Mouse (Mus musculus) layer of hippocampus, postnatal 10 days (tissue): Measurements from ENCODE around the gene Apon. TPM values are rescaled to one million over a fixed set of nuclear protein-coding genes. Genes with fewer than 3 reads are reported as not detected.
"Not testable (repeated sequence)": the region's sequence is repeated elsewhere in the genome, so short reads cannot be mapped to it uniquely, and the experiment has no call there.

ENCODE experiments used
- DNase-seq, 2 experiments: peaks; one replicate each; pipeline ENCODE4 v3.0.0; 2021; ENCODE audit warnings: low spot score in 2 of 2
- long read RNA-seq: library from polyadenylated mRNA; stranded (forward); transcript quantifications from one replicate; pipeline ENCODE4 v2.0.0, GENCODE M21; 2023
- total RNA-seq, 2 experiments: library from RNA; stranded (reverse); gene quantifications; 2 replicates each; pipeline ENCODE4 v1.2.3; 2021

Apon gene
- not detected for total RNA-seq
- long read RNA-seq: 0 reads

DNA sequence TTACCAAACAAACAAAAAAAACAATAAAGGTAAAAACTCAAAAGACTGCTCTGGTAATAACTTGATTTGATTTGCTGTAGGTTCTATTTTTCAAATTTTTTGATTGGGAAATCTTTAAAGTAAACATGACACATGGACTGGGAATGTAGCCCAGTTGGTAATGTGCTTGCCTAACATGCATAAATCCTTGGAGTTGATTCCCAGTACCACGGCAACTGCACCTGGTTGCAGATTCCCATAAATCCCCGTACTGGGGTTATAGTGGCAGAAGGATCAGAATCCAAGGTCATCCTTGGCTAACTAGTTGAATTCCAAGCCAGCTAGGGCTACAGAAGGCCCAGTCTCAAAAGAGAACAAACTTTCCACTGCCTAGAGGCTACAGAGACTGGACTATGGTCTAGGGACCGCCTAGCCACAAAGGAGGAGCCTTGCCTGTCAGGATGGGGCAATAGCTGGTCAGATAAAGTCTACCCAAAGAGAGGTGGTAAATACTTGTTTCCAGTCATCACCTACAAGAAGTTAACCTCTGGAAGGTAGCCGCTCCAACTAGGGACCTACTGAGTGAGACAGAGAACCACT is at the start of gene Apon:
Gene Apon, plus strand, starts transcription at position 420 of the 579 bp plus-strand sequence.
- DNase-seq: no peak

DNA sequence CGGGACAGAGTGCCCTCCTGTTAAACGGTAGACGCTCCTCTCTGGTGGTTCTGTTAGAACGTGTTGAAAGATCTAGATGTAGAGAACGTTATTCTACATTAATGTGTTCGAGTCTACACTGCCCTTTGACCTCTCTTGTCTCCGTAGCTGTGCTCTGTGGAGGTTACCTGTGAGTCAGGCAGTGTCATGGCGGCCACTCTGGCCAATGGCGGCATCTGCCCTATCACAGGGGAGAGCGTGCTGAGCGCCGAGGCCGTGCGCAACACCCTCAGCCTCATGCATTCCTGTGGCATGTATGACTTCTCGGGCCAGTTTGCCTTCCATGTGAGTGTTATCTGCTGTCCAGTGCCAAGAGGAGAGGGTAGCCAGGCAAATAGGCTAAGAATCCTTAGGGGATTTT is 49.0 kb upstream of the Apon start:
- no peak for DNase-seq

DNA sequence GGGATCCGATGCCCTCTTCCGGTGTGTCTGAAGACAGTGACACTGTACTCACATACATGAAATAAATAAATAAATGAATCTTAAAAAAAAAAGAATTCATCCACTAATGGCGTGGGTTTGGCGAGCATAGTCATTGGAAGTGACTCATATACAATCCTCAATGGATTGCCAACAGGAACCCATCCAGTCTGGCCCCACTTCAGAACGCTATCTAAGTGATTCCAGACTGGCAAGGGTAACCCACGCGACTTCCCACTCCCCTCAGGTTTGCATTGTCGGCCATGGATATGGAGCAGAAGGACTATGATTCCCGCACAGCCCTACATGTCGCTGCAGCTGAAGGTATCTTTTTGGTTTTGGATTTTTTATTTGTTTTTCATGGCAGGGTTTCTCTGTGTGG is 45.6 kb upstream of the Apon start:
- DNase-seq: no peak

DNA sequence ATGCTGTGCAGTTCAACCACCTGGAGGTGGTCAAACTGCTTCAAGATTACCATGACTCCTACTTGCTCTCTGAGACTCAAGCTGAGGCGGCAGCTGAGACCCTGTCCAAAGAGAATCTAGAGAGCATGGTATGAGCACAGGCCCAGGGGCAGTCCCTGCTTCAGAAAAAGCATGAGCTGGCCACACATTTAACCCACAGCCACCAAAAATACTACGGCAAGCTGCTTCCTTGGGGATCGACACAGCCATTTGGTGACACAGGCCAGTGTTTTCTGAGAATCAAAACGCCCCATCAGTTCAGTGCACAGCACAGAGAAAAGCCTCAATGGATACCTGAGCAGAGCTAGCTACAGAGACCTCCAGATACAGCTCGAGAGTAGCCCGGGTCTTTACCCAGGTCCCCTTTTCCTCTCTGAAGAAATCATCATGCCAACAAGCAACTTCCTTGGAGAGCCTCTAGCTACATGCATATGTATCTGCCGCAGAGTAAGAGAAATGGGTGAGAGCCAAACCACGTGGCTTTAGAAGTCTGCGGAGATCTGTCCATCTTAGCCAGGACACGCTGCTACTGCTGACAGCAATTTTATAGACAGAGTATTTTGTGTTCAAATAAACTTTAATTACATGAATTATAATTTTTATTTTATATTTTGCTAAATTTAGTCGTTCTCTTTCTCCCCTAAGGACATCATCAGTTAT is 44.4 kb upstream of the Apon start:
- no peak for DNase-seq

DNA sequence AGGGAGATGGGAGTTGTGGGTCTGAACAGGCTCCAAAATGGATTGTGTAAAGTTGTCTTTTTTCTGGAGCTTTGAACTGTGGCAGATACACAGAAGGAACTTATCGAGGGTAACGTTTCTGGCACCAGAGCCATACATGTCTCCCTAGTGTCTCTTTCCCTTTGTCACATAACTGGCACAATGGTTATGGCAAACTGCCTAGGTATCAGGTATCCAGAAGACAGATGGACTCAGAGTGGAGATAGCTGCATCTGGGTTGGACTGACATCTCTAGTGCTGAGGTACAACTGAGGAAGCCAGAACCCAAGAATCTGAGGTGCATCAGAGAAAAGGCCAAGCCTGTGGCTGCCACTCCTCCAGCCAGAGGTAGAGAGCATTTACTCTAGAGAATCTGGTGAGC is 43.8 kb upstream of the Apon start:
- no peak for DNase-seq

DNA sequence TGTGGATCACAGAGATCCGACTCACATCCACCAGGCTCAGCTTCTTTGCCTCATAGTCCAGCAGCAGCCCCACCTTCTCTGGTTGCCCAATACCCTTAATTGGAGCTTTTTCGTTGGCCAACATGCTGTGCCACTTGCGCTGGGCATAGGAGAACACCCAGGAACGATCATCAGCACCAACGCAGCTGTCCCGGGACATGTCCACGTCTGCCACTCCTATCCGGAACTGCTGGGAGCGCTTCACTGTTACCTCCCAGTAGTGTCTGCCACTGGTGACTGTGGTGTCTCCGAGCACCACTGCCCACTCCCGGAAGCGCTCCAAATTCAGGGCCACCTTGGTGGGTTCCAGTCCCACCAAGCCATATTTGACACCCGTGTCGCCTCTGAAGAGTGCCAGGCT is 42.9 kb upstream of the Apon start:
- peak; percentile 16 to 25 for DNase-seq

DNA sequence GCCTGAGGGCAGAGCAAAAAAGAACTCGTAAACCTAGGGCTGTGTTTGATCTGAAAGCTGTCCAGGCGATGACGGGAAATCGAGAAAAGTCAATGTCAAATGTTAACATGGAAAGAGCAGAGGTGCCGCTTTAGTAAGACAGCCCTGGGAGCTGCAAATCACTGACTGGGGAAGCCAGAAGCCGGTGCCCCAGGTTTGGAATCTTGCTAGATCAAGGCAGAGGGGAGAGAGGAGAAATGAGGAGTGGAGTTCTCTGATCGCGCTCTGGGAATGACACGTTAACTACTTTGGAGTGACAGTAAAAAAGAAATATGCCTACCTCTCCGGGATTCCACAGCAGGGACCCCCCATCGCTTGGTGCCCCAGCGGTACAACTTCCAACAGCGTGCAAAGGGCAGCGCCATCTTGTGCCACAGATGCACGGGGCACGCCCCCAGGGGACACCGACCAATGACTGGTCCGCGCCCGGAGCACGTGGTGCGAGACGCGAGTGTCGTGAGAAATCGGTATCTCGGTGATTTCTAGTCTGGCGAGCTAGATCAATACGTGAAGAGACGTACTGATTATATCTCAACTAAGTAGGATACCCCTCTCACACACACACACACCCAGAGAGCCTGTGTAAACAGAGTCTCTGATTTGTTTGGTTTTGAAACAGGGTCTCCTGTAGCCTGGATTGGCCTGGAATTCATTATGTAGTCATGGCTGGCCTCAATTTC is 42.3 kb upstream of the Apon start, which contains the start of gene Spryd4:
Gene Spryd4, minus strand, starts transcription at position 418 of the 719 bp plus-strand sequence.
- peak; percentile 87 to 89 for DNase-seq

DNA sequence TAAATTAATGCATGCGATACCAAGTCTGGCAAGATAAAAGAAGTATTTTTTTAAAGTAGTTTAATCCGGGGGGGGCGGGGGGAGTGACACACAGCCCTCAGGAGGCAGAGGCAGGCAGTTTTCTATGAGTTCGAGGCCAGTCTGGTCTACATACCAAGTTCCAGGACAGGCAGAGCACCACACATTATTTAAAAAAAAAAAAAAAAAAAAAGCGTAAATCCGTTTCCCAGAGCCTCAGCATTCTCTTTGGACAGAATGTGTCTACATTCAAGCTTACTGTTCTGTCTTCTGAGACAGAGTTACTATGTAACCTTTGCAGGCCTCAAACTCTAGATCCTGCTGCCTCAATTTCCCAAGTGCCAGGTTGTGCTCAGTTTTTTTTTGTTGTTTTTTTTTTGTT is 41.7 kb upstream of the Apon start:
- no peak for DNase-seq

DNA sequence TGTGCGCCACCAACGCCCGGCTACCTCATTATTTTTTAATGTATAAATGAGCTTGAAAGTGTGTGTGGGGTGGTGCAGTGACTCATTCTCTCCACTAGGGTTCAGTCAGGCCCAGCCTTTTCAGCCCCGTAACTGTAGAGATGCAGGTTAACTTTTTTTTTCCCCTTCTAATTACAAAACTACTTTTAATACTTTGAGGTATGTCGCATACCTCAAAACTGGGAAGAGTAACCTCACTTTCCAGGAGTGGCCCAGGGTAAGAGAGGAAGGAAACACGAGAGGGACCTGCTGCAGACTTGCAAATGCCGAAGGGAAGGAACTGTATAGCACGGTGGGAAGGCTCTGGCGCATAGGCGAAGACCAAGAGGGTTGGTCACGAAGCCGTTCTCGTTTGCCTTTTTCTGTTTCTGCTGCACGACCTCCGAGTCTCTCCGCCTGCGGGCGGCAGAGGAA is 41.0 kb upstream of the Apon start:
- DNase-seq: peak; percentile 54 to 63

DNA sequence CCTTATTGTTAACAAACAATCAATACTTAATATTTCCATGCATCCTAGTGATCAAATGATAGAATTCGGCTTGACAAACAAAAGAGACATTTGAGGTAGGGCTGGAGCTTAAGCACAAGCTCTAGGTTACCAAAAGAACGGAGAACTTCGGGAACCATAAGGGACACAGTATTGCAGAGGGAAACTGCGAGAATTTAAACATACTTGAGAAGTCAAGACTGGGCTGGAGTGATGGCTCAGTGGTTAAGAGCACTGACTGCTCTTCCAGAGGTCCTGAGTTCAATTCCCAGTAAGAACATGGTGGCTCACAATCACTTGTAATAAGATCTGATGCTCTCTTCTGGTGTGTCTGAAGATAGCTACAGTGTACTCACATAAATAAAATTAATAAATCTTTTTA is 39.8 kb upstream of the Apon start:
- not testable (repeated sequence) for DNase-seq

DNA sequence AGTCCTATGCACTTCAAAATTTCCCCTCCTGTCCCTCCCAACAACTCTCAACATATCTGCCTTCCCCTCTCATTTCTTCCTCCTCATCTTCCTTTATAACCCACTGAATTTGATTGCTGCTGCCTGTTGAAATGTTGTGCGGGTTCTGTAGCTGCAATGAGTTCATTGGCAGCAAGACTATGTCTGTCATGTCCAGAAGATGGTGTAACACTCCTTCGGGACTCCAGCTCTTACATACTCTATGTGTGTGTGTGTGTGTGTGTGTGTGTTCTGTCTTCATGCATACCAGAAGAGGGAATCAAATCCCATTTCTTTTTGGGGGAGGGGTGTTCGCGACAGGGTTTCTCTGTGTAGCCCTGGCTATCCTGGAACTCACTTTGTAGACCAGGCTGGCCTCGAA is 38.9 kb upstream of the Apon start:
- DNase-seq: no peak

DNA sequence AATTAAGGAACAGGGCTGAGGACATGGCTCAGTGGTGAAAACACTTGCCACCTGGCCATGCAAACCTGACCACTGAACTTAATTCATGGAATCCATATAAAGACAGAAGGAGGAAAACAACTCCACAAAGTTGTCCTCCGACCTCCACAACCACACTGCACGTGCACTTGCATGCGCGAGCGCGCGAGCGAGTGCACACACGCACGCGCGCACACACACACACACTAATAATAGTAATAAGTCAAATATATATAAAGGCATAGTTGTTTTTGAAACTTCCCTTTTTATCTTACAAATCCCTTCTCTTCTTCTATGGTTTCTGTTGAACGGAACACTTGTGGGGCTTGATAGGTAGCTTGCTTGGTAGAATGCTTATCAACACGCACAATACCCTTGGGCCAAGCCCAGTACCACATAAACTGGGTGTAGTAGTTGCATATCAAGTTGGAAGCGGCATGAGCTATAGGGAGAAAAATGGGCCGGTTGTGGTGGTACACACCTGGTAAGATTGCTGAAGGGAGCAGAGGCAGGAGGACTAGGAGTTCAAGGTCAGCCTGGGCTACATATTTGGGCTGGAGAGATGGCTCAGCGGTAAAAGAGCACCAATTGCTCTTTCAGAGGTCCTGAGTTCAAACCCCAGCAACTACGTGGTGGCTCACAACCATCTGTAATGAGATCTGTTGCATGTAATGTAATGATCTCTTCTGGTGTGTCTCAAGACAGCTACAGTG is 35.3 kb upstream of the Apon start:
- DNase-seq: no peak

DNA sequence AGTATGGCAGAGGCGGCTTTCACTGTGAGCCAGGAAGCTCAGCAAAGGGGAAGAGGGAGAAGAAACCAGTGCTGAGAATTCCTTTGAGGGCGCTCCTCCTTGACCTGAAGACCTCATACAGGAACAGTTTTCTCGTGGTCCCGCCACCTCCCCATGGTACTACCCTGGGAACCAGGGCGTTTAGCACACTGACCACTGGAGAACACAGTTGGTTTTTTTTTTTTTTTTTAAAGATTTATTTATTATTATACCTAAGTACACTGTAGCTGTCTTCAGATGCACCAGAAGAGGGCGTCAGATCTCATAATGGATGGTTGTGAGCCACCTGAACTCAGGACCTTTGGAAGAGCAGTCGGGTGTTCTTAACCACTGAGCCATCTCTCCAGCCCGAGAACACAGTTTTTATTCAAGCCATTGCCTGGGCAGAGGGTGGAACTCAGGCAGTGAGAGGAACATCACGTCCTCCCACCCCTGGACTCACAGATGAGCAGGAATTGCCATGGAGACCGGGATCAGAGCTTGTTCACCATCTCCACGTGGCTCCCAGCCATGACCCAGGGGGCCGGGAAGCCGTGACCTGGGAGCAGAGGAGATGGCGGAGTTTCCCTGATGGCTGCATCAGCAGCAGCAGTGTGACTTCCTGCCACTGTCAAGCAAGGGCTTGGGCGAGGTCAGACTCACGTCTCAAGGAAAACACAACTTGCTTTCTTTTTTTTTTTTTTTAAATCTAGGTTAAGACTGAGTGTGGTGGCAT is 32.2 kb upstream of the Apon start:
- no peak for DNase-seq

DNA sequence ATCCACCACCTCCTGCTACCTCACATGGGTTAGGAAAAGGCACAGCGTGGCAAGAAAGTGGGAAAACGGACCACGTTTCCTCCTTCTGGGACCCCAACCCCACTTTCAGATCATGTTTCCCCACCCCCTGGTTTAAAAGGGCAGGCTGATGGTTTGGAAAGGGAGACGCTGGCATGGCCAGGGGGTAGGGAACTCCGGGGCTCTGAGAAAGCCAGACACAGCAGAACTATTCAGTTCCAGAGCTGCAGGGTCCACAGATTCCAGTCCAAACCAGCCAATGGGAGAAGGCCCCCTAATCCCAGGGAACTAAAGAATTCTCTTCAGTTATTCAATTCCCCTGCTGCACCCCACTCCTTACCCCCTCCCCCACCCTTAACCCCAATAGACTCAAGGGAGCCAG is 28.8 kb upstream of the Apon start:
- no peak for DNase-seq

DNA sequence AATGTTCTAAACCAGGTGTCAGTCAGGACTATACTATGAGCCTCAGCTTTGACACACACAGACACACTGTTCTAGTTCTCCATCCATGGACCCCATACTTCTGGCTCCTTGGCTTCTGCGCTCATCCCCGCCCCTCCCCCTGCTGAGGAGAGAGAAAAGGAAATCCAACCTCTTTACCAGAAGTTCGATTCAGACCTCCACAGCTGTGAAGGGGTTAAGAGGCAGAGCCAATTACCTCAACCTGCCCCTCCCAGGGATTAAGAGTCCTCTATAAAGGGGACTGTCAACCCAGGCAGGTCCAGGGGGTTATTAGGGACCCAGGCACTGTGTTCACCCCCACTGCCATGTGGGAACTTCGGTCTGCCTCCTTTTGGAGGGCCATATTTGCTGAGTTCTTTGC is 28.4 kb upstream of the Apon start, which contains the start of gene Mip:
Gene Mip, plus strand, starts transcription at position 301 of the 400 bp plus-strand sequence.
- no peak for DNase-seq

DNA sequence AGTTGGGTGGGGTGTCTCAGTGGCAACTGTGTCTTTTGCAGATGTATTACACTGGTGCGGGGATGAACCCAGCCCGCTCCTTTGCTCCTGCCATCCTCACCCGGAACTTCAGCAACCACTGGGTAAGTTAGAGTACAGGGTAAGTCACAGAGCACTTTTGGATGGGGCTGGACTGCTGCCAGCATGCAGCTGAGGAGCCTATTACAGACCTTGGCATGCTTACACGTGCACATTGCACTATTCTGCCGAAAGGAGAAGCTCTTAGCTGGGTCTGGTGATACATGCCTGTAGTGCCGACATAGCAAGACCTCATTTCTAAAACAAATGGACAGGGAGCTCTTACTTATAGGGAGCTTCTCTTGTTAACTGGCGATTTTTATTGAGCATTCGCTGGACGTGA is 26.3 kb upstream of the Apon start:
- DNase-seq: no peak

DNA sequence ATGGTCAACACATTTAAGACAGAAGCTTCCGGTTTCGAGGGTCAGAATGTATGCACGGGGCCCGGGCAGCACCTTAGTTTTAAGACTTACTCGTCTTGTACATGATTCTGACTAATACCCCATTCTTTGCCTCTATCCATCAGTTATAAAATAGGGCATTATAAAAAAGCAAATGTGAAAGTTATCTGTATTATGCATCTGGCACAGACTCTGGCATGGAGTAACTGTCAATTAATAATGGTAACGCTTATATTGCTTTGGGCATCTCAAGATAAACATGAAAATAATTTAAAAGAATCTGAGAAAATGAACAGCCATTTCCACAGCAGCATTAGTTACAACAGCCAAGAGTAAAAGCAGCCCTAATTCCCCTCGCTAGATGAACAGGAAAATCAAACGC is 25.9 kb upstream of the Apon start:
- no peak for DNase-seq

DNA sequence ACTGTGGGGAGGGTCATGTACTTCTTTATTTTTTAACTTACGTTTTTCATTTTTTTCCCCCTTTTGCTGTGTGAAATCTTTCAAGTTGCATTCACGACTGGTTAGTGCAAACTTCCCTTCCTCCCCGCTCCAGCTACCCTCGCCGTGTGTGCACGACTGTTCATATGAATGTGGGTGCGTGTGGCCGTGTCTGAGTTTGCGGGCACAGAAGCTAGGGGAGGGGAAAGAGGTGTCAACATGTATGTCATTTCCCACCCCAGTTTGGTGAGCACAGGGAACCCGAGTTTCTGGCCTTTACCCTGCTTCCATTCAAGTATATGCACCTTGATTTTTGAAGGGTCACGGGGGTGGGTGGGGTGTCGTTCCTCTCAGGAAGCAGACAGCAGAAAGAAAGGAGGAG is 23.3 kb upstream of the Apon start:
- no peak for DNase-seq

DNA sequence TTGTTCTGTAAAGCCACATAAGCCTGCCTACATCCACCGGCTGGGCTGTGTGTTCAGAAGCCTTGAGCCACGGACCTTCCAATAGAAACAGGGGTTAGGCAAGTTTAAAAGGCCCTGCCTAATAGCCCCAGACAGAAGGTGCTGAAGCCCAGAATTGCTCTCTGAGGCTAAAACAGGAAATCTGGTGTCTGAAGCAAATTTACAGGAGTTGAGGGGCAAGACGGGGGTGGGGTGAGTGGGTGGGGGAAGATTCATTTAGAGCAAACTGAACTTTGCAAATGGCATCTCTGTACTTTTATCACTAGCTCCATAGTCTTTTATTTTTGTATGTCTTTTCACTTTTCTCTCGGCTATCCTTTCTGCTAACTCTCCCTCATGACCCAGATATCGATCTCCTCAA is 22.8 kb upstream of the Apon start:
- no peak for DNase-seq

DNA sequence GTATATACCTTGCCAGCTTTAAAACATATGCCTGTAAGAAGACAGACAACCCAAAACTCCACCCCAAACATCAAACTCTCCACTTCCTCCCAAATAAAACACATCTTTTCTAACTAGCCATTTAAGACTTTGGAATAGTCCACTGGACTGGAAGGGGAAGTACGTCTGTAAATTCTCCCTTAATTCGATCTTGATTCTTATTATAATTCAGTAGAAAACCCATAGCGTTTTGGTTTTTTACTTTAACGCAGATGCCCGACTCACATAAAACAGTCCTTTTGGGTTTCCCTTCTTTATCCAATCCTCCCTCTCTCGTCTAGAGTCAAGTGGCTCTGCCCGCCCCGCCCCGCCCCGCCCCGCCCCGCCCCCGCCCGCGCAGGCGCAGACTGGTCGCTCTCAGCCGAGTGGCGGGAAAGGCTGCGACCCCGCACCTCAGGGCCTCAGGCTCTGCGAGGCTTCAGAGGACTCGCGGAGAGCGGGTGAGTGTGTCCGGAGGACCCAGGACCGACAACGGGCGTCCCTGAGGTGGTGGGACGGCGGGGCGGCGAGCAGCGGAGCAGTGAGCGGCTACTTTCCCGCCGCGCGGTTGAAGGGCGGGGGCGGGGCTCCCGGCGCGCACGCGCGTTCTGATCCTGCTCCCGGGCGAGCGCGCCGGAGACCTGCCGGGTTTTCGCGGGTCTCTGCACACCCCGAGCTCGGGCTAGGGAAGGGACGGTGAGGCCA is 22.0 kb upstream of the Apon start, which contains the start of gene Timeless:
Gene Timeless, plus strand, starts transcription at position 369 of the 723 bp plus-strand sequence.
- peak; percentile 89 to 94 for DNase-seq
